Mouse (Mus musculus): ENCODE measurements around the gene Crtc1. TPM values are rescaled to one million over a fixed set of nuclear protein-coding genes. Genes with fewer than 3 reads are reported as not detected.

The Crtc1 gene
- polyA plus RNA-seq, 1 experiment from 2014 or later: 15.4 TPM

DNA sequence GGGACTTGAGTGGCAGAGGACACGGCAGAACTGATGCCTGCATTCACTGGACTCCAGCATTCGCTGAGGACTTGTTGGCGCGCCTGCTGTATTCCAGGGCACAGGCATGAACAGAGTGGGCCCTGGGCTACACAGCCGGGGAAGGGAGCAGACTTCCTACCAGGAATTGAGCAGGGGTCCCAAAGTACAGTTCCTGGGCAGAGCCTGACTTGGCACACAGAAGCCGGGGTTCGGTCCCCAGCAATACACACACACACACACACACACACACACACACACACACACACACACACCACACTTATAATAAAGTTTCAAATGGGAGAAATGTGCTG lies 435 bp upstream of the Crtc1 start:
- Histone ChIP-seq H3K27me3 (ENCODE audit: control insufficient read depth, insufficient read depth, low read depth, low read length) (no peaks in the 10 kb centered on the region), H3K4me2 (ENCODE audit: low read depth, low read length) (peak overlapping the region; percentile 81), H3K27ac (ENCODE audit: low read length) (peak overlapping the region; percentile 69), H3K4me3 (ENCODE audit: low read length) (peak overlapping the region; percentile 70), H3K36me3 (ENCODE audit: control insufficient read depth, insufficient read depth, low read length) (no peaks in the 10 kb centered on the region), H3K4me1 (replicated peaks; ENCODE audit: control insufficient read depth, insufficient read depth, low read length) (peaks cover 11% of the 10 kb centered on the region), H3K9me3 (ENCODE audit: control insufficient read depth, low read length) (no peaks in the 10 kb centered on the region), H3K9ac (ENCODE audit: low read length) (peak overlapping the region; percentile 71)
- no peak for ATAC-seq (ENCODE audit: low read depth)
- WGBS: 0% methylated on average over 5 of the region's 7 CpGs

DNA sequence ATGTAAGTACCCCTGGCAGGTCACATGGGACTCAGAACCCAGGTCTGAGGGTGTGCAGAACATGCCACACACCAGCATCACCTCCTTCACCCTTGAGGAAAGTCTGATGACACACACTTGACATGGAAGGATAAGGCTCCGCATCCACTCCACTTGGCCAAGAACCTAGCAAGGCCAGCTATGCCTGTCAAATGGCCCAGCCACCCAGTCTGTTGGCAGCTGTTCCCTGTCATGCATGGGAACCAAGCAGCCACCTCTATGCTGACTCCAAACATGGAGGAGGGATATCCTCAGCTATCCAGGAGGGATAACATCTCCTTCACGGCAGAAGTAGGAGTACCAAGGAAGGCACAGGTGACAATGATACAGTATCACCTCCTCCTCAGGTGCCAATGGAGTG lies 956 bp downstream of the Crtc1 start:
- H3K9me3 ChIP-seq (ENCODE audit: control insufficient read depth, low read length): no peaks in the 10 kb centered on the region
- 83% methylated on average over 2 of the region's 2 CpGs for WGBS
- H3K36me3 ChIP-seq (ENCODE audit: control insufficient read depth, insufficient read depth, low read length): no peaks in the 10 kb centered on the region
- H3K4me2 ChIP-seq (ENCODE audit: low read depth, low read length): peak overlapping the region; percentile 84
- H3K27me3 ChIP-seq (ENCODE audit: control insufficient read depth, insufficient read depth, low read depth, low read length): no peaks in the 10 kb centered on the region
- H3K9ac ChIP-seq (ENCODE audit: low read length): no peak overlapping the region; the same call in 1 of the 2 replicates
- no peak for ATAC-seq (ENCODE audit: low read depth)
- H3K4me1 ChIP-seq (replicated peaks; ENCODE audit: control insufficient read depth, insufficient read depth, low read length): peaks cover 11% of the 10 kb centered on the region
- no peak overlapping the region for H3K27ac ChIP-seq (ENCODE audit: low read length)
- H3K4me3 ChIP-seq (ENCODE audit: low read length): peak overlapping the region; percentile 70

DNA sequence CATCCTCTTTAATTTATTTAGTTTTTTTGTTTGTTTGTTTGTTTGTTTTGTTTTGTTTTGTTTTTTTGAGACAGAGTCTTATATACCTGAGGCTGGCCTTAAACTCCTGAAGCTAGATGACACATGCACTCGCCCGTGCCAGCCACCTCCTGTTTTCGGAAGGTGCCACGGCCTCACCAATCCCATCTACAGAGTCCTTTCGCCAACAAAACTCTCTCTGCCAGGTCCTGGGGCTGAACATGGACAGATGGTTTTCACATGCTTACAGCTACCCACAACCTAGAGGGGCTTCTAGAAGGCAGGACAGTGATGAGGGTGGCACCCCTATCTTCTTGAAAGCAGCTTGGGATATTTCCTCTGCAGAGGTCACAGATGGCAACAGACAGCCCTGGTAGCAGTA lies 4.2 kb downstream of the Crtc1 start:
- H3K27ac ChIP-seq (ENCODE audit: low read length): no peak overlapping the region
- peaks cover 11% of the 10 kb centered on the region for H3K4me1 ChIP-seq (replicated peaks; ENCODE audit: control insufficient read depth, insufficient read depth, low read length)
- H3K9ac ChIP-seq (ENCODE audit: low read length): no peak overlapping the region
- ATAC-seq (ENCODE audit: low read depth): no peak
- H3K4me3 ChIP-seq (ENCODE audit: low read length): no peak overlapping the region
- H3K4me2 ChIP-seq (ENCODE audit: low read depth, low read length): no peak overlapping the region
- H3K36me3 ChIP-seq (ENCODE audit: control insufficient read depth, insufficient read depth, low read length): no peaks in the 10 kb centered on the region
- H3K27me3 ChIP-seq (ENCODE audit: control insufficient read depth, insufficient read depth, low read depth, low read length): no peaks in the 10 kb centered on the region
- 90% methylated on average over 5 of the region's 5 CpGs for WGBS
- no peaks in the 10 kb centered on the region for H3K9me3 ChIP-seq (ENCODE audit: control insufficient read depth, low read length)

DNA sequence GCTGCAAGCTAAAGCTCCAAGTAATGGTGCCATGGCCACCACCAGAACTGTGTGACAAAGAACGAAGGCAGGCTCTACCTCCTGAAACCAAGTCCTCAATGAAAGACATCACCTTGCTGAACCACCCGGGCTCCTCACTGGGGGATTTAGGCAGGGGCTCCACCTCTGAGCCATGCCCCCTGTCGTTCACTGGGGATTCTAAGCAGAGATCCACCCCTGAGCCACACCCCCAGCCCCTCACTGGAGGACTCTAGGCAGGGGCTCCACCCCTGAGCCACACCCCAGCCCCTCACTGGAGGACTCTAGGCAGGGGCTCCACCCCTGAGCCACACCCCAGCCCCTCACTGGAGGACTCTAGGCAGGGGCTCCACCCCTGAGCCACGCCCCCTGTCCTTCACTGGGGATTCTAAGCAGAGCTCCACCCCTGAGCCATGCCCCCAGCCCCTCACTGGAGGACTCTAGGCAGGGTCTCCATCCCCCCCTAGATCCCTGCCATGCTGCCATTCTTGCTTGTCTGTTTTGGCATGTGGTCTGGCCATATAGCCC lies 6.3 kb downstream of the Crtc1 start:
- no peaks in the 10 kb centered on the region for H3K27me3 ChIP-seq (ENCODE audit: control insufficient read depth, insufficient read depth, low read depth, low read length)
- WGBS: 38% methylated on average over 4 of the region's 4 CpGs
- no peaks in the 10 kb centered on the region for H3K9me3 ChIP-seq (ENCODE audit: control insufficient read depth, low read length)
- H3K9ac ChIP-seq (ENCODE audit: low read length): no peak overlapping the region
- ATAC-seq (ENCODE audit: low read depth): no peak
- H3K4me2 ChIP-seq (ENCODE audit: low read depth, low read length): no peak overlapping the region
- no peak overlapping the region for H3K27ac ChIP-seq (ENCODE audit: low read length)
- no peaks in the 10 kb centered on the region for H3K36me3 ChIP-seq (ENCODE audit: control insufficient read depth, insufficient read depth, low read length)
- no peak overlapping the region for H3K4me3 ChIP-seq (ENCODE audit: low read length)
- H3K4me1 ChIP-seq (replicated peaks; ENCODE audit: control insufficient read depth, insufficient read depth, low read length): no peaks in the 10 kb centered on the region

DNA sequence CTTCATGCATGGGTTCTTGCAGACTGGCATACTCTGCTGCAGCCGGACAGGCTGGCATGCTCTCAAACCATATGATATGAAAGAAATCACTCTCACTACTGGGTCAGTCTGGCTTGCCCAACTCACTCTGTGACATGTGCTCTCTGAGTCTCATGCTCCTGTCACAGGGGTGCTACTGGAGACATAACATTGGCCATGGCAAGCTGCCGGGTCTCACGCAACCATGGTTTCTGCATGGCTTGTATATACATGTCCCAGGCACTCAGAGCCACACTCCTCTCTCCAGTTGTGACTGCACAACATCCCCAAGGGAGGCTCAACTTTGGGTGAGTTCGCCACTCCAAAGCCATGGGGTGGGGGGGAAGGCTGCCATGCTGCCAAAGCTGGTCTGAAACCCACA lies 8.2 kb downstream of the Crtc1 start:
- no peak for ATAC-seq (ENCODE audit: low read depth)
- Histone ChIP-seq H3K27me3 (ENCODE audit: control insufficient read depth, insufficient read depth, low read depth, low read length) (no peaks in the 10 kb centered on the region), H3K4me1 (replicated peaks; ENCODE audit: control insufficient read depth, insufficient read depth, low read length) (no peaks in the 10 kb centered on the region; the same call in 1 of the 2 replicates), H3K9me3 (ENCODE audit: control insufficient read depth, low read length) (no peaks in the 10 kb centered on the region), H3K4me3 (ENCODE audit: low read length) (no peak overlapping the region), H3K9ac (ENCODE audit: low read length) (no peak overlapping the region), H3K4me2 (ENCODE audit: low read depth, low read length) (no peak overlapping the region), H3K27ac (ENCODE audit: low read length) (no peak overlapping the region), H3K36me3 (ENCODE audit: control insufficient read depth, insufficient read depth, low read length) (no peaks in the 10 kb centered on the region)
- WGBS: 75% methylated on average over 4 of the region's 4 CpGs

DNA sequence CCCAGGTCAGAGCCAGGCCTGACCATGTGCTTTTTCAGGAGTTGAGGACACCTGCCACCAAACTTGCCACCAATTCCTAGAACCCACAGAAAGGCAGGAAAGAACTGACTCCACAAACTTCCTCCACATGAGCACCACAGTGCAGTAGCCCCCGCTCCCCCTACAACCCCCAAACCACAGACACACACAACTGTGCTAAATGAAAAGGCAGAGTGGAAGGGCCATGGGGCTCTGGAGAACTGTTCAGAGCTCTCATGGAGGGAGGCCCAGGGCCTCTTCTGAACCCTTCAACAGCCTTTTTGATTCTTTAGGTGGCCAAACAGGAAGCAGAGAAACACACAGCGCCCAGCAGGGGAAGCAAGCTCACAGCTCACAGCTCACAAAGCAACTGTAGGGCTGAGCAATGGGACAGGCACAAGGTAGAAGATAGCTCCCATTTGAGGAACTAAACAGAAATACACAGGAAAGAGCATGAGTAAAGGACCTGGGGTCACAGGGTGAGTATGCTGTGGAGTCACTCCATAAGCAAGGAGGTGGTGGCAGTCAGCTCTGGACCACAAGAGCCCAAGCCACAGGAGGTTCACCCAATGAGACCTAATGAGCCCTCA lies 13.0 kb downstream of the Crtc1 start:
- WGBS: 80% methylated on average over 2 of the region's 2 CpGs
- Histone ChIP-seq H3K4me2 (ENCODE audit: low read depth, low read length) (no peak overlapping the region), H3K9ac (ENCODE audit: low read length) (no peak overlapping the region), H3K36me3 (ENCODE audit: control insufficient read depth, insufficient read depth, low read length) (no peaks in the 10 kb centered on the region), H3K4me1 (replicated peaks; ENCODE audit: control insufficient read depth, insufficient read depth, low read length) (peaks cover 2% of the 10 kb centered on the region; the same call in 1 of the 2 replicates), H3K27me3 (ENCODE audit: control insufficient read depth, insufficient read depth, low read depth, low read length) (no peaks in the 10 kb centered on the region), H3K27ac (ENCODE audit: low read length) (no peak overlapping the region), H3K4me3 (ENCODE audit: low read length) (no peak overlapping the region), H3K9me3 (ENCODE audit: control insufficient read depth, low read length) (no peaks in the 10 kb centered on the region)
- ATAC-seq (ENCODE audit: low read depth): 0 out of 2 replicates have a peak, but pooled peaks have one; percentile 12

DNA sequence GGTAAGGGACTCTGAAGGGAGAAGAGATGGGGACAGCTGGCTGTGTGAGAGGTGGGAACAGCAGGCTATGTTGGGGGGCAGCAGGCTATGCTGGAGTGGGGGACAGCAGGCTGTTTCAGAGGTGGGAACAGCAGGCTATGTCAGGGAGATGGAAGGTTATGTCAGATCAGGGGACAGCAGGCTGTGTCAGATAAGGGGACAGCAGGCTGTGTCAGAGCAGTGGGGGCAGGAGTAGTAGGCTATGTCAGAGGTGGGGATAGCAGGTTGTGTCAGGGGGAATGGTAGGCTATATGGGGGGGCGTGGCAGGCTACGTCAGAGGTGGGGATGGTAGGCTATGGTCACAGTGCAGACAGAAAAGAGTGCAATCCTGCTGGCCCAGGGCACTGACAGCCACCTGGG lies 16.7 kb downstream of the Crtc1 start:
- no peak for ATAC-seq (ENCODE audit: low read depth)
- no peak overlapping the region for H3K4me3 ChIP-seq (ENCODE audit: low read length)
- 67% methylated on average over 2 of the region's 2 CpGs for WGBS
- H3K27ac ChIP-seq (ENCODE audit: low read length): no peak overlapping the region
- H3K4me2 ChIP-seq (ENCODE audit: low read depth, low read length): no peak overlapping the region
- no peaks in the 10 kb centered on the region for H3K9me3 ChIP-seq (ENCODE audit: control insufficient read depth, low read length)
- H3K9ac ChIP-seq (ENCODE audit: low read length): no peak overlapping the region
- H3K4me1 ChIP-seq (replicated peaks; ENCODE audit: control insufficient read depth, insufficient read depth, low read length): peaks cover 19% of the 10 kb centered on the region
- H3K27me3 ChIP-seq (ENCODE audit: control insufficient read depth, insufficient read depth, low read depth, low read length): no peaks in the 10 kb centered on the region
- H3K36me3 ChIP-seq (ENCODE audit: control insufficient read depth, insufficient read depth, low read length): no peaks in the 10 kb centered on the region

DNA sequence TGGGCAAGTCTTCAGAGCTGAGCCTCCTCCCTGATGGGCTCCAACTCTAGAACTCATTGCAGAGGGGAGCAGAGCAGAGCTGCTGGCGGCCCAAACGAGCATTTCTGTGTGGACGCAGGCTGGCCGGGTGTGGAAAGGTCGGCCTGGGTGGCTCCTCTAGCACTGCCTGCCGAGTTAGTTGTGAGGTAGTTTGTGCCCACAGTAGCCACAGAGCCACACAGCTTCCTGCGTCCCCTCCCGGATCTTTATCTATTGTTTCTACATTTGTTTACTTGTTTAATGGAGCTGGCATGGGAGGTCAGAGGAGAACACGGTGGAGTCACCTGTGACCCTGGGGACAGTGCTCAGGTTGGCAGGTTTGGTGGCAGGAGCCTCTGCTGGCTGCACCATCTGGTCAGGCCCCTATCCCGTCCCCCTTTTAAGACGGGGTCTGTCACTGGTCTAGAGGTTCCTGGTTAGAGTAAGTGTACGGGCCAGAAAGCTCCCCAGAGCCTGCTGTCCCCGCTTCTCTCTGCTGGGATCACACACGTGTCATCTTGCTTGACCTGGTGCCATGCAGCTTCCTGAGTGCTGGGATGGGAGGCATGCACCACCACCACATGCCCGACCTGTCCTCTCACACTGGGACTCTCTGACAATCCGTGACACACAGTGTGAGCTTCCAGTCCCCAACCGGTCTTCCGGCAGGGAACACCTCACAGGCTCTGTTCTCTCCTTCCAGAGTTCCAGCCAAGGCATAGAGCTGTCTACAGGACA lies 17.9 kb downstream of the Crtc1 start:
- H3K4me2 ChIP-seq (ENCODE audit: low read depth, low read length): no peak overlapping the region
- H3K9ac ChIP-seq (ENCODE audit: low read length): no peak overlapping the region
- no peaks in the 10 kb centered on the region for H3K9me3 ChIP-seq (ENCODE audit: control insufficient read depth, low read length)
- WGBS: 65% methylated on average over 18 of the region's 18 CpGs
- H3K36me3 ChIP-seq (ENCODE audit: control insufficient read depth, insufficient read depth, low read length): no peaks in the 10 kb centered on the region
- no peak for ATAC-seq (ENCODE audit: low read depth)
- peaks cover 25% of the 10 kb centered on the region for H3K4me1 ChIP-seq (replicated peaks; ENCODE audit: control insufficient read depth, insufficient read depth, low read length)
- no peak overlapping the region for H3K27ac ChIP-seq (ENCODE audit: low read length)
- no peaks in the 10 kb centered on the region for H3K27me3 ChIP-seq (ENCODE audit: control insufficient read depth, insufficient read depth, low read depth, low read length)
- H3K4me3 ChIP-seq (ENCODE audit: low read length): no peak overlapping the region

DNA sequence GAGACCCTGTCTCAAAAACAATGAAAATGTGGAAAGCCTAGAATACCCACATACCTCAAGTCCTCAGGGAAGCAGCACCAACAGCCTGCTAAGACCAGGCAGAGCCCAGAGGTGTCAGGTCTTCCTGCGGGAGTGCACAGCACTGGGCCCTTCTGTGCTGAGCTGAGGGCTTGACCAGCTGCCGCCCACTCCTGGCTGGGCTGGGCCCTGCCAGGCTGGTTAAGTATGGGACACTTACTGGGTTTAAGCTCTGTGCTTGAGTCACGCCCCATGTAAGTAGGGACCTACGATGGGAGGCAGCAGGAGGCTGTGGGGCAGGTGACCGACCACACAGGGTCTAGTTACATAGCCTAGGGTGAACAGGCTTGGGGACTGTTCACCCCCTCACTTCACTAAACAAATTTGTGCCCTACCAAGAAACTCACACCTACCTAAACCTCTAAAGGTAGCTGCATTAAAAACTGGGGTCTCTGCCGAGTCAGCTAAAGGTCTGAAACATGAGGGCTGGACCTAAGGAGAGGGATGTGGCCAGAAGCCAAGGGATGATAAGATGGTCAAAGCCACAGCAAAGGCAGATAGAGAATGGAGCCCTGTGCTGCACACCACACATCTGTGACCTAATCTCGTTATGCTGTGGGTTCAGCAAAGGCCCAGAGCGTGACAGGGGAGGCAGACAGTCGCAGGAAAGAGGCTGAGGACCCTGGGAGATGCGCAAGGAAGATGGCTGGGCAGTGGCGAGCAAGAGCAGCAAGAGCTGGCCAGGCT lies 19.3 kb downstream of the Crtc1 start:
- no peak overlapping the region for H3K4me2 ChIP-seq (ENCODE audit: low read depth, low read length)
- H3K36me3 ChIP-seq (ENCODE audit: control insufficient read depth, insufficient read depth, low read length): no peaks in the 10 kb centered on the region
- WGBS: 73% methylated on average over 11 of the region's 11 CpGs
- H3K27me3 ChIP-seq (ENCODE audit: control insufficient read depth, insufficient read depth, low read depth, low read length): no peaks in the 10 kb centered on the region
- no peaks in the 10 kb centered on the region for H3K9me3 ChIP-seq (ENCODE audit: control insufficient read depth, low read length)
- H3K4me3 ChIP-seq (ENCODE audit: low read length): no peak overlapping the region
- ATAC-seq (ENCODE audit: low read depth): no peak
- no peak overlapping the region for H3K9ac ChIP-seq (ENCODE audit: low read length)
- no peak overlapping the region for H3K27ac ChIP-seq (ENCODE audit: low read length)
- H3K4me1 ChIP-seq (replicated peaks; ENCODE audit: control insufficient read depth, insufficient read depth, low read length): peaks cover 23% of the 10 kb centered on the region

All from lung, embryonic 16.5 days (tissue).